Mouse (Mus musculus): ENCODE measurements at regions not wholly inside any gene's neighbourhood (a gene's known extent, or its start where the extent isn't known, plus 50 kb on each side); places are given as distances from the start of the nearest gene placed in this dataset.

DNA sequence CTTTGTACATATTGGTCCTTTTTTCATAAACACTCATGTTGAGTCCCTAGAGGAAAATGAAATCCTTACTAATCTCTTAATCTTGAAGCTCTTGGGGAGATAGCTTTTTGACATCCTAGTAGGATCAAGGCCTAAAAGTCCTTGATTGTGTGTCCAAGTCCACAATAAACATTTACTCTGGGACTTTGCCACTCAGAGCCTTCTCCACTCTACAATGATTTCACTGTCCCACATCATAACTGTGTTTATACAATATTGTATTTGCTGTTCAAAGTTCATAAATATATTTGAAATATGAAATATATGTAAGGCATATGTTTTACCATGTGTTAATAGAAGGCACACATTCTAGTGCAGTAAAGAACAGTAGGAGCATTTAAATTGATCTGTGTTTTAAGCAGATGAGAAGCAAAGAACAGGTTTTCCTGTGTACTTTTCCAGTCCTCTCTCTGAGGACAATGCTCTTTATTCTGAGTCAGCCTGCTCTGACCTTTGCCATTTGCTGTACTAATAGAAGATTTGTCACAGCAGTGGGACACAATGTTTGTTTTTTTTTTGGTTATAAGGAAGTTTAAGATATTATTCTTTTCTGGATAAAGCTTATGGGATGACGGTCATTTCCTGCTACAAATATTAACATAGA, 130.7 kb upstream of the Gprin3 start:
- no peaks in the 10 kb centered on the region for H3K27me3 ChIP-seq (ENCODE audit: control insufficient read depth, insufficient read depth, low read length, poor library complexity, severe bottlenecking)
- DNase-seq (ENCODE audit: low read depth, low spot score), result no peak
- H3K36me3 ChIP-seq (ENCODE audit: control insufficient read depth, insufficient read depth, low read length, poor library complexity, severe bottlenecking), result no peaks in the 10 kb centered on the region

DNA sequence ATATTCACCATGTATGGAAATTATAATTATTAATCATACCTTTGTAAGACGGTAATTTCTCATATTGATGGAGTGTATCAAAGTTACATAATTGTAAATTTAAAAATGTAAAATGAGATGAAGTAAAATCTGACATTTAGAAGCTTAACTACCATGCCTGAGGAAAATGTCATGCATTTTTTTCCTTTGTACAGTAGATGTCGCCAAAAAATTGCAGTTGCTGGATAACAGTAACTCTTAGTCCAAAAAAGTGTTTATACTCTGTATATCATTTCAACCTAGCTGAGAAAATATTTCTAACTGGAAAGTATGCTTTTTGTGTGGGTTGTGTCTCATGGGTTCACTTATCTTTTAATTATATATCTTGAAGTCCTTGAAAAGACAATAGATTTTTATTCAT, 110.9 kb upstream of the Gprin3 start:
- DNase-seq (ENCODE audit: low read depth, low spot score), result no peak
- Histone ChIP-seq H3K36me3 (ENCODE audit: control insufficient read depth, insufficient read depth, low read length, poor library complexity, severe bottlenecking) (no peaks in the 10 kb centered on the region), H3K27me3 (ENCODE audit: control insufficient read depth, insufficient read depth, low read length, poor library complexity, severe bottlenecking) (no peaks in the 10 kb centered on the region)

- Histone ChIP-seq H3K36me3 (ENCODE audit: control insufficient read depth, insufficient read depth, low read length, poor library complexity, severe bottlenecking) (no peaks in the 10 kb centered on the region), H3K27me3 (ENCODE audit: control insufficient read depth, insufficient read depth, low read length, poor library complexity, severe bottlenecking) (no peaks in the 10 kb centered on the region)
- DNase-seq (ENCODE audit: low read depth, low spot score), result no peak
Measured at GRCm38 (mm10) chr6:59524940-59525265, 98.8 kb upstream of the Gprin3 start.

DNA sequence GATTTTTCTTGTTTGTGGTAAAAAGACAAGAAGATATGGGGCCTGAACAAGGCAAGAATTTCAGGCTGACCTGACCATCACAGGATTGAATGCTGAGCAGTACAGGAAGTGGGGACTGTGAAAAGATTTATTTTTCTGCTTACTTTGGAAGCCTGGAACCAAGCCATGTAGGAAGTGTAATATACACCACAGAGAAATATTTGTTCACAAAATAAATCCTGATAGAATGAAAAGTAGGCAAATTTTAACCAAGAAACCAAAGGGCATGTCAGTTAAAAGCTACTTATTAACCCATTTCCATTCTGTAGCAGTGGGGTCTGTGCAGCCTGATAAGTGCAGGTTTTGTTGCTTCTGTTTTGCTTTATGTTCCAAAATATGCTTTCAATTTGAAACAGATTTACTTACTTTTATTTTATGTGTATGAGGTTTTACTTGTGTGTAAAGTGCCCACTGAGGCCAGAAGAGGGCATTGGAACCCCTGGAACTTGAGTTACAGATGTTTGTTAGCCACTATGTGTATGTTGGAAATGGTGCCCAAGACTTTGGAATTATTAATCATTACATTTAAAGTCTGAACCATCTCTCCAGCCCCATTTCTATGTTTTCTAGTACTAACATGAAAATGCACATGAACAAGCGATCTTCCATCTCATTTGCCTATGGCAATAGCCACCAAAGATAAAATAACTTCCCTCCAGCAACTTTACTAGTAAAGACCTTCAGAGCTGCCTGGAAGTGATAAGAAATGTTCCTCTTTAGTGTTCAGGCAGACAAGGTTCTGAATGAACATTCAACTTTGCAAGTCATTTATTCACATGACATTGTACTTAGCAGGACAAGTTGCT, 98.2 kb upstream of the Gprin3 start:
- DNase-seq (ENCODE audit: low read depth, low spot score), result no peak
- Histone ChIP-seq H3K36me3 (ENCODE audit: control insufficient read depth, insufficient read depth, low read length, poor library complexity, severe bottlenecking) (no peaks in the 10 kb centered on the region), H3K27me3 (ENCODE audit: control insufficient read depth, insufficient read depth, low read length, poor library complexity, severe bottlenecking) (no peaks in the 10 kb centered on the region)

GRCm38 (mm10) chr6:59522960-59523359, 96.9 kb upstream of the Gprin3 start:
- no peaks in the 10 kb centered on the region for H3K36me3 ChIP-seq (ENCODE audit: control insufficient read depth, insufficient read depth, low read length, poor library complexity, severe bottlenecking)
- H3K27me3 ChIP-seq (ENCODE audit: control insufficient read depth, insufficient read depth, low read length, poor library complexity, severe bottlenecking), result no peaks in the 10 kb centered on the region
- no peak for DNase-seq (ENCODE audit: low read depth, low spot score)

DNA sequence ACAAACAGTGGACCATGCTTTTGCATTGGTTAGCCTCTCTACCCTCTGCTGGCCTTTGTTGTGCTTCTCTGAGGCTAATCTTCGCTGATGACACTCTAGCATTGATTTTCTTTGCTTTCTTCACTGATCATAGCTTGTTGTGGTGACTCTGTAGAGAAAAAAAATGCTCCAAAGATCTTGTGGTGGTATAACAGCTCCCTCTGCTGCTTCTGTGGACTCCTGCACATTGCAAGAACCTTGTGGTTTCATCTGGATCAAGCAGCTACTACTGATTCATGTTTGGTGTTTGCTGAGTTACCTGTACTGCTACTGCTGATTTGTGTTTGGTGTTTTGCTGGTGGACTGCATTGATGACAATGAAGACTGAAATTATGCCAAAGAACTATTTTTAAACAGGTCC, 74.7 kb upstream of the Gprin3 start:
- Histone ChIP-seq H3K36me3 (ENCODE audit: control insufficient read depth, insufficient read depth, low read length, poor library complexity, severe bottlenecking) (no peaks in the 10 kb centered on the region), H3K27me3 (ENCODE audit: control insufficient read depth, insufficient read depth, low read length, poor library complexity, severe bottlenecking) (no peaks in the 10 kb centered on the region)
- DNase-seq (ENCODE audit: low read depth, low spot score), result no peak

DNA sequence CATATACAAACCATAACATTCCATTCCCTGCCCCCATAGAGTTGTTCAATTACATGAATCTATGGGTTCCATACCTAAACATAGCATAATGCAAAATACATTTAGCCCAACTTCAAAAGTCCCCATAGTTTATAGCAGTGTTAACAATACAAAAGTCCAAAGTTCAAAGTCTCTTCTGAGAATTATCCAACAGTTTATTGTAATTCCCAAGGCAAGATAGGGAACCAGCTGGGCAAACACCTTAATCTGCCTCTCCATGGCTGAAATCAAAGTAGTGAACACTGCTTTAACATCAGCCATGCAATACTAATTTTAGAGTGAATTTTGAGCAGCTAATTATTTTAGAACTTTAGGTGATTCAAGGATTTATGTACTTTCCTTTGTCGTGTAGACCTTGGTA, 72.7 kb upstream of the Gprin3 start:
- Histone ChIP-seq H3K27me3 (ENCODE audit: control insufficient read depth, insufficient read depth, low read length, poor library complexity, severe bottlenecking) (no peaks in the 10 kb centered on the region), H3K36me3 (ENCODE audit: control insufficient read depth, insufficient read depth, low read length, poor library complexity, severe bottlenecking) (no peaks in the 10 kb centered on the region)
- DNase-seq (ENCODE audit: low read depth, low spot score), result no peak

DNA sequence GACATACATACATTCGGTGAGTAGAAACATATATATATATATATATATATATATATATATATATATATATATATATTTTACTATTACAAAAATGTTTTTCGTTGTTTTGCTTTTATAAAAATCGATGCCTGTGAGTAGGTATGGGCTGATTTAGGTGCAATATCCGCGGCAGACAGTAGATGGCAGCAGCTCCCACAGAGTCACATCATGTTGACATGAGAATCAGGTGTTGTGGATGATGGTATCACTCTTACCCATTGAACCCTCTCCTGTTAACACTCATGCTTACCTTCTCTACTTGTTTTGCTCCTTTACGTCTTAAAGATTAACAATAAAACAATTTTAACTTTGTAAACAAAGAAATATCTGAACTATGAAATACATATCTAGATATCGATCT, 72.0 kb upstream of the Gprin3 start:
- Histone ChIP-seq H3K36me3 (ENCODE audit: control insufficient read depth, insufficient read depth, low read length, poor library complexity, severe bottlenecking) (no peaks in the 10 kb centered on the region), H3K27me3 (ENCODE audit: control insufficient read depth, insufficient read depth, low read length, poor library complexity, severe bottlenecking) (no peaks in the 10 kb centered on the region)
- peak; percentile 52 for DNase-seq (ENCODE audit: low read depth, low spot score)

DNA sequence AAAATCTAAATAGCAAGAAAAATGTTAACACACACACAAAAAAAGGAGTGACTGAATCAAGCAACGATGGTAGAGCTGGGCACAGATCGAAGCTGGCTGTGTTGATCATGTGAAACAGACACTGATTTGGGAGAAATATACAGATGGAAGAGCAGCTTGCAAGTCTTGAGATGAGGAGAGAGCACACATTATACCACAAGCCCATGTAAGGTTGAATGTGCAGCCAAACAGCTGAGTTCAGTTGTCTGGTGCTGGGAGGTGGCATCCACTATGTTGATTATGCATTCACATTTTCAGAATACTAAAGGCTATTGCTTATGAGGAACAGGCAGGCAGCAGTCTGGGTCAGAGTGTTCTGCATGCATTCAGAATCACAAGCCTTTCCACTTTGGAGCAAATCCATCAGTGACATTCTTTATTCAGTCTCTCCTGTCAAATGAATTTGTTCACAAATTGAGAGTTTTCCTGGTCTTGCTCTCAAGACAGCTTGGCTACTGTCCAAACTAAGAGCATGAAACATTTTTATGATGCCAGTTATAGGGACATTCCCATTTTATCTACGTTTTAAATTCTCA, 63.0 kb upstream of the Gprin3 start:
- DNase-seq (ENCODE audit: low read depth, low spot score), result no peak
- Histone ChIP-seq H3K27me3 (ENCODE audit: control insufficient read depth, insufficient read depth, low read length, poor library complexity, severe bottlenecking) (no peaks in the 10 kb centered on the region), H3K36me3 (ENCODE audit: control insufficient read depth, insufficient read depth, low read length, poor library complexity, severe bottlenecking) (no peaks in the 10 kb centered on the region)

GRCm38 (mm10) chr6:59488386-59488785, 62.3 kb upstream of the Gprin3 start:
- no peaks in the 10 kb centered on the region for H3K36me3 ChIP-seq (ENCODE audit: control insufficient read depth, insufficient read depth, low read length, poor library complexity, severe bottlenecking)
- DNase-seq (ENCODE audit: low read depth, low spot score), result no peak
- no peaks in the 10 kb centered on the region for H3K27me3 ChIP-seq (ENCODE audit: control insufficient read depth, insufficient read depth, low read length, poor library complexity, severe bottlenecking)

DNA sequence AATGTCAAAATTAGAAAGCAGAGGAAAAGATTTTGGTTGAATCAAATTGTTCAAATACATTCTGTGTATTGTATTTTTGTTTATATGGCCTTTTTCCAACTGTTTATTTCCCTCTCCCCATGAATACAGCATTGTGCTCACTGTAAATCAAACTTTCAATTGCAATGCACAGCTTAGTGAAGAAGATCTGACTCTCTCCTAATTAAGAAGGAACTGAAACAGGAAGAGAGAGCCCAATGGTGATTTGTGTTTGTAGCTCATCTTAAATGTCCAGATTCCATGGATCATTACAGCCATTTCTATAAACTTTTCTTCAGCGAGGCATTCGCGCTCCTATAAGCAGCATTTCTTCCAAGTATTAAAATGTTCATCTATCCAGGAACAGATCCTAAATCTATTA, 57.9 kb upstream of the Gprin3 start:
- DNase-seq (ENCODE audit: low read depth, low spot score), result no peak
- Histone ChIP-seq H3K36me3 (ENCODE audit: control insufficient read depth, insufficient read depth, low read length, poor library complexity, severe bottlenecking) (no peaks in the 10 kb centered on the region), H3K27me3 (ENCODE audit: control insufficient read depth, insufficient read depth, low read length, poor library complexity, severe bottlenecking) (no peaks in the 10 kb centered on the region)

GRCm38 (mm10) chr6:59483587-59483986, 57.5 kb upstream of the Gprin3 start:
- no peaks in the 10 kb centered on the region for H3K27me3 ChIP-seq (ENCODE audit: control insufficient read depth, insufficient read depth, low read length, poor library complexity, severe bottlenecking)
- DNase-seq (ENCODE audit: low read depth, low spot score), result peak; percentile 24
- no peaks in the 10 kb centered on the region for H3K36me3 ChIP-seq (ENCODE audit: control insufficient read depth, insufficient read depth, low read length, poor library complexity, severe bottlenecking)

Measured in splenic B cell, adult 2 months (primary cell).